Mouse (Mus musculus) heart, adult 2 months (tissue): ENCODE measurements around the gene Zfp40. TPM values are rescaled to one million over a fixed set of nuclear protein-coding genes. Genes with fewer than 3 reads are reported as not detected.
"Not testable (repeated sequence)": the region's sequence is repeated elsewhere in the genome, so short reads cannot be mapped to it uniquely, and the experiment has no call there.

Experiments used
- DNase-seq, 2 experiments: peaks; one replicate each; pipeline ENCODE4 v3.0.0; 2021
- H3K27ac ChIP-seq: fragments of 200-600 bp; 2 replicates; pipeline ENCODE4 v1.8.1; 2022
- H3K27me3 ChIP-seq: fragments of 200-500 bp; 2 replicates; pipeline ENCODE4 v1.6.1; 2012; ENCODE audit warnings: mild to moderate bottlenecking, low read length, inconsistent platforms, mixed read lengths; ENCODE audit not compliant: control insufficient read depth, insufficient read depth
- H3K36me3 ChIP-seq: fragments of 200-500 bp; 2 replicates; pipeline ENCODE4 v1.6.1; 2012; ENCODE audit warnings: low read length, inconsistent platforms; ENCODE audit not compliant: control insufficient read depth, insufficient read depth
- H3K4me1 ChIP-seq: fragments of 200-500 bp; 2 replicates; pipeline ENCODE4 v1.6.1; 2011; ENCODE audit warnings: low read length; ENCODE audit not compliant: control insufficient read depth, insufficient read depth
- H3K4me3 ChIP-seq: fragments of 200-600 bp; 2 replicates; pipeline ENCODE4 v1.8.1; 2022
- H3K79me2 ChIP-seq: fragments of 200-500 bp; replicated peaks from 2 replicates; pipeline ENCODE4 v1.6.1; 2012; ENCODE audit warnings: mild to moderate bottlenecking, inconsistent platforms, low read length, moderate library complexity, mixed read lengths; ENCODE audit not compliant: control insufficient read depth, insufficient read depth
- H3K9ac ChIP-seq: fragments of 200-500 bp; 2 replicates; pipeline ENCODE4 v1.6.1; 2012; ENCODE audit warnings: low read depth, mild to moderate bottlenecking, control low read depth, inconsistent platforms, low read length, mixed read lengths
- CTCF ChIP-seq: fragments of 200-600 bp; IDR thresholded peaks from 2 replicates; pipeline ENCODE4 v1.8.1; 2022; ENCODE audit warnings: antibody characterized with exemption, mild to moderate bottlenecking, moderate library complexity
- EP300 ChIP-seq: fragments of 200-500 bp; IDR thresholded peaks from 2 replicates; pipeline ENCODE4 v1.6.1; 2011; ENCODE audit warnings: low read depth, low read length, control low read depth; ENCODE audit not compliant: insufficient read depth
- POLR2A ChIP-seq: fragments of 200-500 bp; IDR thresholded peaks from 2 replicates; pipeline ENCODE4 v1.6.1; 2011; ENCODE audit warnings: mild to moderate bottlenecking, low read depth, low read length, control low read depth; ENCODE audit not compliant: insufficient read depth
- WGBS: fragments of 180-500 bp; shearing (Covaris S2); methylation state at CpG from one replicate; pipeline ENCODE4 v1.1.7; 2018; 5-methylcytosine and 5-hydroxymethylcytosine counted together
- intact Hi-C: fragments of 180-260 bp; cut with DNase I; formaldehyde crosslinking; loops from one replicate; pipeline ENCODE4 v1.15.1; 2025
- long read RNA-seq: library from polyadenylated mRNA; stranded (forward); transcript quantifications from one replicate; pipeline ENCODE4 v2.0.0, GENCODE M21; 2021
- polyA plus RNA-seq: library from polyadenylated mRNA; depleted of rRNA; stranded (reverse); fragments of >200 nt; gene quantifications from 2 replicates; pipeline ENCODE4 v1.2.3, GENCODE M21; 2012; rRNA removed
- total RNA-seq, 2 experiments: library from RNA; stranded (reverse); gene quantifications; 2 replicates each; pipeline ENCODE4 v1.2.3; 2021

The Zfp40 gene
- total RNA-seq (1 to 10 TPM; 2.9 to 3.6 TPM), polyA plus RNA-seq (0.70 and 2.9 TPM in 2 replicates)
- long read RNA-seq, full-length matches to known transcripts = 2 of 5 reads
- long read RNA-seq, partial matches to known transcripts = 0 of 5 reads
- long read RNA-seq, other reads (novel, unspliced or antisense) = 3 of 5 reads

GRCm38 (mm10) chr17:23192453-23193379 lies at the start of gene Zfp40:
Gene Zfp40 (minus strand): TSS chr17:23193252.
- TF ChIP-seq POLR2A (peak; percentile 62), CTCF (no peak), EP300 (no peak)
- Histone ChIP-seq H3K4me1 (no peaks in the 10 kb centered on the region; the same call in 1 of the 2 replicates), H3K9ac (peak within 1 kb of the TSS; percentile 77), H3K36me3 (peaks cover 2% of the 10 kb centered on the region; the same call in 1 of the 2 replicates), H3K4me3 (peak within 1 kb of the TSS; percentile 68), H3K79me2 (no peaks in the 10 kb centered on the region), H3K27me3 (no peaks in the 10 kb centered on the region), H3K27ac (peak within 1 kb of the TSS; percentile 87)
- WGBS = 3% methylated on average over 27 of the region's 27 CpGs
- DNase-seq = peak; percentile 92 to 93
- intact Hi-C loops = loop anchor here (10.0 kb wide), 2 partner anchors 372 to 838 kb away; partner anchors contain the start of gene Zfp213

GRCm38 (mm10) chr17:23218320-23218719 lies 25.3 kb upstream of the Zfp40 start:
- H3K4me3 ChIP-seq = no peak overlapping the region
- H3K9ac ChIP-seq = no peak overlapping the region
- H3K79me2 ChIP-seq = no peaks in the 10 kb centered on the region
- intact Hi-C loops = no loop called here
- 76% methylated on average over 2 of the region's 2 CpGs for WGBS
- DNase-seq = no peak
- H3K27ac ChIP-seq = no peak overlapping the region
- TF ChIP-seq CTCF = no peak
- TF ChIP-seq POLR2A = no peak
- TF ChIP-seq EP300 = no peak
- H3K27me3 ChIP-seq = no peaks in the 10 kb centered on the region
- H3K36me3 ChIP-seq = no peaks in the 10 kb centered on the region
- no peaks in the 10 kb centered on the region for H3K4me1 ChIP-seq

- H3K27ac ChIP-seq, H3K4me1 ChIP-seq, H3K27me3 ChIP-seq, H3K79me2 ChIP-seq, H3K36me3 ChIP-seq, H3K4me3 ChIP-seq, DNase-seq, H3K9ac ChIP-seq: not testable (repeated sequence)
- 6% methylated on average over 1 of the region's 1 CpGs for WGBS
- intact Hi-C loops = loop anchor here (10.0 kb wide), 2 partner anchors 365 to 845 kb away; partner anchors contain the start of gene Zfp213
- peak; percentile 71 for TF ChIP-seq CTCF
Observed at GRCm38 (mm10) chr17:23199856-23200255, 6.8 kb upstream of the Zfp40 start.

- WGBS = under 1% methylated on average over 11 of the region's 11 CpGs
- intact Hi-C loops = loop anchor here (10.0 kb wide), 2 partner anchors 371 to 839 kb away; partner anchors contain the start of gene Zfp213
Observed at GRCm38 (mm10) chr17:23193441-23193840, 389 bp upstream of the Zfp40 start.

GRCm38 (mm10) chr17:23187680-23188079 lies 5.4 kb downstream of the Zfp40 start:
- Histone ChIP-seq H3K4me1 (no peaks in the 10 kb centered on the region; the same call in 1 of the 2 replicates), H3K4me3 (no peak overlapping the region), H3K79me2 (no peaks in the 10 kb centered on the region), H3K36me3 (peaks cover 5% of the 10 kb centered on the region), H3K27ac (no peak overlapping the region), H3K27me3 (no peaks in the 10 kb centered on the region), H3K9ac (no peak overlapping the region)
- TF ChIP-seq CTCF = no peak
- TF ChIP-seq EP300 = no peak
- no peak for TF ChIP-seq POLR2A
- intact Hi-C loops = no loop called here
- WGBS = 38% methylated on average over 2 of the region's 2 CpGs
- peak in 1 of 2 experiments; percentile 10 for DNase-seq

More at GRCm38 (mm10) chr17:23193441-23193840, 389 bp upstream of the Zfp40 start:
- H3K9ac ChIP-seq = peak overlapping the region; percentile 33
- H3K4me1 ChIP-seq = no peaks in the 10 kb centered on the region; the same call in 1 of the 2 replicates
- peak overlapping the region; percentile 60 for H3K4me3 ChIP-seq
- H3K36me3 ChIP-seq = no peaks in the 10 kb centered on the region; the same call in 1 of the 2 replicates
- DNase-seq = peak; percentile 56 to 66
- TF ChIP-seq EP300 = no peak
- TF ChIP-seq CTCF = peak; percentile 21; the same call in 1 of the 2 replicates
- TF ChIP-seq POLR2A = no peak
- H3K27ac ChIP-seq = peak overlapping the region; percentile 73
- H3K79me2 ChIP-seq = no peaks in the 10 kb centered on the region
- no peaks in the 10 kb centered on the region for H3K27me3 ChIP-seq

Other genes with a start within 250 kb of the Zfp40 start
- gene Vmn2r-ps130, start 132.1 kb downstream of the Zfp40 start, total RNA-seq = not detected
- gene Vmn2r-ps130, start 132.1 kb downstream of the Zfp40 start, polyA plus RNA-seq = not detected in 2 replicates
- gene Vmn2r114, start 119.3 kb upstream of the Zfp40 start, total RNA-seq = not detected
- not detected in 2 replicates for gene Vmn2r114, start 119.3 kb upstream of the Zfp40 start, polyA plus RNA-seq
- gene Vmn2r115, start 150.5 kb upstream of the Zfp40 start, total RNA-seq = not detected
- not detected in 2 replicates for gene Vmn2r115, start 150.5 kb upstream of the Zfp40 start, polyA plus RNA-seq
- gene Vmn2r116, start 191.4 kb upstream of the Zfp40 start, total RNA-seq = not detected
- not detected in 2 replicates for gene Vmn2r116, start 191.4 kb upstream of the Zfp40 start, polyA plus RNA-seq